Mouse (Mus musculus): ENCODE data around the gene Alg1.

- TF ChIP-seq CTCF (IDR thresholded peaks at IDR 0.05; ENCODE audit: low read depth, low read length) (no peak), POLR2A (IDR thresholded peaks at IDR 0.05; ENCODE audit: extremely low read depth, insufficient read depth, low read length) (no peak)
Measured at GRCm38 (mm10) chr16:5250891-5251290, 17.5 kb downstream of the Alg1 start.
